Mouse (Mus musculus) CH12.LX (cell line): ENCODE data around the gene Adgre1.

Source experiments
- BHLHE40 ChIP-seq: IDR thresholded peaks from 2 replicates; pipeline ENCODE4 v1.6.1; 2011; ENCODE audit warnings: mild to moderate bottlenecking, low read depth, low read length, improper control_type of control experiment
- CTCF ChIP-seq, 2 experiments: IDR thresholded peaks in 1 of 2; conservative IDR thresholded peaks in 1 of 2; 2 replicates each; pipeline ENCODE4 v1.5.1; 2011 to 2012; ENCODE audit warnings: low read depth in 2 of 2, low read length in 2 of 2, improper control_type of control experiment in 1 of 2, inconsistent platforms in 1 of 2, mild to moderate bottlenecking in 1 of 2, moderate library complexity in 1 of 2
- EP300 ChIP-seq: IDR thresholded peaks from 2 replicates; pipeline ENCODE4 v1.6.1; 2011; ENCODE audit warnings: low read length, improper control_type of control experiment
- IRF4 ChIP-seq: IDR thresholded peaks from 2 replicates; pipeline ENCODE4 v1.6.1; 2014; ENCODE audit warnings: low read depth, mild to moderate bottlenecking, inconsistent platforms, low read length, improper control_type of control experiment
- POLR2A ChIP-seq: IDR thresholded peaks from 2 replicates; pipeline ENCODE4 v1.6.1; 2011; ENCODE audit warnings: low read depth, mild to moderate bottlenecking, improper control_type of control experiment, low read length
- POLR2AphosphoS2 ChIP-seq: IDR thresholded peaks from 2 replicates; pipeline ENCODE4 v1.6.1; 2011; ENCODE audit warnings: low read depth, low read length, improper control_type of control experiment
- SIN3A ChIP-seq: IDR thresholded peaks from 2 replicates; pipeline ENCODE4 v1.6.1; 2012; ENCODE audit warnings: low read length, improper control_type of control experiment, inconsistent platforms
- TBP ChIP-seq: conservative IDR thresholded peaks from 2 replicates; pipeline ENCODE4 v1.6.1; 2011; ENCODE audit warnings: low read depth, low read length, improper control_type of control experiment
- UBTF ChIP-seq: IDR thresholded peaks from 2 replicates; pipeline ENCODE4 v1.6.1; 2012; ENCODE audit warnings: low read depth, mild to moderate bottlenecking, inconsistent platforms, low read length, improper control_type of control experiment, moderate library complexity

GRCm38 (mm10) chr17:57344029-57344707 lies 14.3 kb upstream of the Adgre1 start:
- no peak for TF ChIP-seq CTCF (conservative IDR thresholded peaks at IDR 0.05 in 1 of 2, IDR thresholded peaks at IDR 0.05 in 1 of 2; ENCODE audit: low read depth in 2 of 2, low read length in 2 of 2)
- TF ChIP-seq UBTF: no peak
- TF ChIP-seq IRF4: peak; percentile 26
- TF ChIP-seq EP300: peak; percentile 85
- no peak; the same call in 1 of the 2 replicates for TF ChIP-seq SIN3A
- peak; percentile 63 for TF ChIP-seq BHLHE40
- TF ChIP-seq POLR2AphosphoS2: no peak
- TF ChIP-seq TBP: 0 out of 2 replicates have a peak, but pooled peaks have one; percentile 14
- TF ChIP-seq POLR2A: no peak
